Mouse (Mus musculus): ENCODE results near the gene Papln.

The Papln gene

DNA sequence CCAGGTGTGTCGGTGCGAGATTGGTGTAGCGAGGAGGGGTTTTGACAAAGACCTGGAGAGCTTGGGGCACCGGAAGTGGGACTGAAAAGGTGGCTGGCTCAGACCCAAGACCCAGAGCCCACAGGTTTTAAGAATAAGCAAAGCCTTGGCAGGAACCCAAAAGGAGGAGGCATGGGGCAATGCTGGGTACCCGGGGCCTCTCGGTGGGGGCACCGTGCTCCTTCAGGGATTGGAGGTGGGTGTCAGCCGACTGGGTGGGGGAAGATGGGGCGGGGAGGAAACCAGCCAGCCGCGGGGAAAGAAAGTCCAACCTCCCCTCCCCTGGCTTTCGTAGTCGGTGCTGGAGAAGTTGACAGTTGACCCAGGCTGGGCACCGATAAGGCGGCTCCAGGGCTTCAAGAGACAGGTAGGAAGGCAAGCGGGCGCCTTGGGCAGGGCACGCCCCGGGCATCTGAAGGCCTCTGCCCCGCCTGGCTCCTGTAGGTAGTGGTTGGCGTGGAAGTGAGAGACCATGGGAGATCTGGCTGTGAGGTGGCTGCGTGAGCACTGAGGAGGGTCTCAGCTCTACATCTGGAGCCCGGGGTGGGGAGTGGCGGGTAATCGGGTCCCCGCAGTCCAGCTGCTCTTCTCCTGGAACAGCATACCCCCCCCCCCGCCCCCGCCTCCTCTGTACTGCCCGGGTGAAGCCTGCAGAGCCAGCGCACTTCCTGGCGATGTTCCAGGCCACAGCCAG, at the start of gene Papln:
Papln (plus strand) TSS at position 324 of the 733 bp plus-strand sequence.
- no peak for DNase-seq (ENCODE audit: low spot score)

DNA sequence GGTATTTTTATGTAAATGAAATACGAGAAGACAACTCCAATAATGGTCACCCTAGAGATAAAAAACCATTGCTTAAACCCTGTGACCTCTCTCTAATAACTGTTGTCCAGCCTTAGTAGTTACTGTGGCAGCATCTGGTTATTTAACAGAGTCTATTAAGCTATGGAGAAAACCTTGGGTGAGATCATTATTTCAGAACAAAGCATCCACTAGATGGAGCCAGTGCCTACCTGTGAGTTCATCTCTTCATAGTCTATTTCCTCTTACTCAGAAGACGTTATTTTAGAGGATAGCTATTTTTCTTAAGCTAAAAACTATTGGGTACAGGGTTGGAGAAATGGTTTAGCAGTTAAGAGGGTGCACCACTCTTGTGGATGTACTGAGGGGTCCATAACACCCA, 49.7 kb upstream of the Papln start:
- peak; percentile 77 for DNase-seq (ENCODE audit: low spot score)

DNA sequence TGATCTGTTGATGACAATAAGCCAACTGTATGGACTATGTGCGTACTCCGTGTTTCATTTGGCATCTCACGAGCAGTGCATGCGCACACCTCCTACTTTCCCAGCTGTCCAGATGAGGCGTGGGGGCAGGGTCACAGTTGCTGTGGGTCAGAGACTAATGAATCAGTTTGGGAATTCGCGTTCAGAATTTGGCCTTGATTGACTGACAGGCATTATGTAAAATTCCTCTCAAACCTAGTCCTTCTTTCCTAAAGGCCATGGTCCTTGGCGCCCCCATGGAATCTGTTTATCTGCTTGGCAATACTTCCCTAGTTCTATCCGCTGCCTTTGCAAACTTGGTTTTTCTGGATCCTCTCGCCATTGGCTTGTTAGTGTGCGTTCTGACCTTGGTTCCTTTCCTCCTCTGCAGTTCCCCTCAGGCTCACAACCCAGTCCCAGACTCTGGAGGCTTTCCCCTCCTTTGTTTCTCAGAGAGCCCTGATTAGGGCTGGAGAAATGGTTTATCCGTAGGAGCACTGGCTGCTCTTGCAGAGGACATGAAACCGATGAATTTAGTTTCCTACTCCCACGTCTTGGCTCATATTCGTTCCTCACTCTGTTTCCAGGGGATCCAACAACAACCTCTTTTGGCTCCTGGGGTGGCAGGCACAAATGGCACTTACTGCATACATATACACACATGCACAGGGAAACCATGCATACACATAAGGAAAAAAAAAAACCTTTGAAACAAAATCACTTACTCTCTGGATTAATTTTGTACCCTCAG, 46.8 kb upstream of the Papln start:
- DNase-seq (ENCODE audit: low spot score) = peak; percentile 32

DNA sequence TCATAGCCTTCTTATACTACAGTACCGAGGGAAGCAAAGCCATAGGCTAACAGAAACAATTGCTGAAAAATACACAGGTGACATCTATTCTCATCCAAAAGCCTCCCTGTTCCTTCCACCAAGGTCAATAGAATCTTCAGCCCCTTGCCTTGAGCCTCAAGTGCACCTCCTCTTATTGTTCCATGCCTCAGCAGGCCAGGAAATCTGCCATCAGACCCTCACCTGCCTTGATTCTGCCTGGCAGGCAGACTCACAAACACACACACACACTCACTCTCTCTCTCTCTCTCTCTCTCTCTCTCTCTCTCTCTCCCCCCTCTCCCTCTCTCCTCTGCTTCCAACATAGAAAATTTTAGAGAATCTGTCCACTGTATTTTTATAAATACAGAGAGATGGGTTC, 44.0 kb upstream of the Papln start:
- no peak for DNase-seq (ENCODE audit: low spot score)

DNA sequence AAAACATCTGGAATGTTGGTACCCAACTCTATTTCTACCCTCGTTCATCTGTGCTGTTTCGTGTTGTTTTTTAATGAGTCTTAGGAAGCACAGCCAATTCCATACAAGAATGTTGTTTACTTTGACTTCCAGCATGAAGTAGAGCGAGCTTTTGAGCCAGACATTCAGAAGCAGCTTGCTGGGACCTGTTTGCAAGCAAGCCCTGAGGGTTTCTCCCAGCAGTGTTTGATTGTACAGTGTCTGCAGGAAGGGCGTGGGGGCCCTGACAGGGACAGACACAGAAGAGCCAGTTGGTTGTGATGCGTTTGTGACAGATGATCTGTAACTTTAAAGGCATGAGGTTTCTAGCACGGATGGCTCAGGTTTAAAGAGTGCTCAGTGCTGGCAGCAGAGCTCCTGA, 42.2 kb upstream of the Papln start:
- no peak for DNase-seq (ENCODE audit: low spot score)

DNA sequence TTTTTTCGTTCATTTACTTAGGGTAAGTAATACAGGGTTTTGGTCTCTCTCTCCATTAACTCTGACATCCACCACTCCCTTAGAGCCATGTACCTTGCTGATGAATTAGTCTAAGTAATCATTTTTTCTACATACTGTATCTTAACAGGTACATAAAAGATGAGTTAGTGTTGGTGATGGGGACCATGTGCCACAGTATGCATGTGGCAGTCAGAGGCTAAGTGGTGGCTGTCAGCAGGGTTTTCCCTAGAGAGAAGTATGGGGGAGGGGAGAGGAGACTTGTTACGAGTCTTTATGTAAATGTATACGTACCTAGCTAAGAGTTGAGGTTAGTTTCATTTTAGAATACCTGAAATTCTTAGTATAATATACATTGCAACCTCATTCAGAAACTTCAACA, 40.4 kb upstream of the Papln start:
- no peak for DNase-seq (ENCODE audit: low spot score)

DNA sequence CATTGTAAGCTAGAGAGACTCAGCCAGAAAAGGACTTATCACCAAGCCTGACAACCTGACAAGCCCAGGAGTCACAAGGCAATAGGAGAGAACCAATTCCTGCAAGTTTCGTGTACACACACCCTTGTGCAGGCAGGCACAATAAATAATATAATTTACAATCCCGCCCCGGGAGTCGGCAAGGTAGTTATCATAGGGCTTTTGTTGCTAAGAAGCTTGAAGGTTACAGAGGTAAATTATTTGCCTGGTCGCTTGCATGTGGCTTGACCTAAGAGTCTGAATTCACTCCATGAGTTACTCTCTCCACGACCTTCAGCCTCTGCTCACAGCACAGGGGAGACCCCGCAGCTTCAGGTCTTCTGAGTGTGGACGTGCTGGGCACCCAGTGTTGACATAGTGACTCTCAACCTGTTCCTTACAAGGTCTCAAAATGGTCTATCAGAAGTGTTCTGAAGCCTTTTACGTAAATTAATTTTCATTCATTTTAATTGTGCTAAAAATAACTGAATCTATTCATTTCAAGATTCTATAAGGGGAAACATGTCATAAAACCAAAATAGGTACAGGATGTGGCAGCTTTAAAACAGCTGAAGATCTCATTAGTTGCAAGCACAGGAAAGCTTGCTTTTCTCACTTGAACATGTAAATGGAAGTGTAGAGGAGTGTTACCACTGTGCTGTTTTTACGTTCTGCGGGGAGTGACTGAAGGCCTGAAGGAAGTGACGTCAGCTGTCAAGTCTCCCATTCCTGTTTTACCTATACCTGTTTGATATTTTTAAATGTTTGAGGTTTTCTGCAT, 36.7 kb upstream of the Papln start:
- DNase-seq (ENCODE audit: low spot score) = no peak

DNA sequence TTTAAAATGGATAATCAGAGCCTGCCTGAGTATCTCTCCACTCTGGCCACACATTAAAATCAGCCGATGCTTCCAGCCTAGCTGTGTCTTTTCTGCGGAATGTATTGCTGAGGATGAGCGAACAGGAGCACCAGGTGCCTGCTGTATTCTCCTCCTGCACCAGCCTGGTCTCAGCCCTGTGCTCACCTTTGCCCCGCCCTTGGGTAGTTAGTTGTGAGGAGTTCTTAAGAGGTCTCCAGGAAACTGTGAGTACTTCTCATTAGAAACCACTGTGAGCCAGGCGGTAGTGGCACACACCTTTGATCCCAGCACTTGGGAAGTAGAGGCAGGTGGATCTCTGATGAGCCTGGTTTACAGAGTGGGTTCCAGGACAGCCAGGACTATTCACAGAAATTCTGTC, 31.2 kb upstream of the Papln start:
- DNase-seq (ENCODE audit: low spot score) = no peak

DNA sequence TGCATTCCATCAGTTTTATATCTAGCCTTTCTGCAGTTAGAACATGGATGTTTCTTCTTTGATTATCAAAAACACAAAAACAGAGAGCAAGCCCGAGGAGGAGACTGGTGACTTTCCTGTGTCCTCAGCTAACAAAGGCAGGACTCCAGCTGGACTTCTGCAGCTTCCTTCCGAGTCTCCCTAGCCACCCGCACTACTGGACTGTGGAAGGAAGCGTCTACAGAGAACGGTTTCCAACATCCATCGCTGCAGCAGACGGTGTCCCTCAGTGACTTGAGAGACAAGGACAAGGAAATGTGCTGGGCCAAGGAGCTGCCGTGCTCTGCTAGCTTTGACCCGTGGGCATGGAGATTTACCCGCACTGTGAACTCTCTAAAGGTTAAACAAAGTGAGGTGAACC, 29.4 kb upstream of the Papln start:
- DNase-seq (ENCODE audit: low spot score) = no peak

DNA sequence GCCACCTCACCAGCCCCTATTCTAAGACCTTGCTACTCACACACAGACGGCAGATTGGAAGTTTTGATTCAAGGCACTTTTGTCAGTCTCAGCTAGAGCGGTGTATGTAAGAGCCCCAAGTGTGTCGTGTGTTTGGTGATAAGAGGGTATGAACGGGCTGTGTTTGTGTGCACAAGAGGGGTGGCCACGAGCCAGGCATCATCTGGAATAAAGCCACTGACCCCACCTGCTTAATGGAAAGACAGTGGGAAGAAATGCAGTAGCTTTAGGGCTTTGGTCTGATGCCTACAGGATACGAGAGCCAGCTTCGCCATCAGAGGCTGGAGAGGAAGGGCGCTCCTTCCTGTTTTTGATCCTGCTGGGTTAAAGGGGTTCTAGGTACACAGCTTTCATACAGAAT, 27.2 kb upstream of the Papln start:
- DNase-seq (ENCODE audit: low spot score) = no peak

DNA sequence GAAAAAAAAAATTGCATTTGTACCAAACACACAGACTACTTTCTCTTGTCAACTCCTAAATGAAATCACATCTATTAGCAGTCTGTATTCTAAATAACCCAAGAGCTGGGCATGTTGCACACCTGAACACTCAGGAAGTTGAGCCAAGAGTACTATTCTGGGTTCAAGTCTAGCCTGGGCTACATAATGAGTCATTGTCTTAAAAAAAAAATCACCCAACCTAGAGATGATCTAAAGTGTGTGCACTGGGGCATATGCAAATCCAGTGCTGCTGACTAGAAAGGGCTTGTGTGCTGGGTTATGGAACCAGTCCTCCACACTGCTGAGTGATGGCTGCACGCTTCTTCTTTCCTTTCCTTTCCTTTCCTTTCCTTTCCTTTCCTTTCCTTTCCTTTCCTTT, 24.8 kb upstream of the Papln start:
- DNase-seq (ENCODE audit: low spot score) = no peak

DNA sequence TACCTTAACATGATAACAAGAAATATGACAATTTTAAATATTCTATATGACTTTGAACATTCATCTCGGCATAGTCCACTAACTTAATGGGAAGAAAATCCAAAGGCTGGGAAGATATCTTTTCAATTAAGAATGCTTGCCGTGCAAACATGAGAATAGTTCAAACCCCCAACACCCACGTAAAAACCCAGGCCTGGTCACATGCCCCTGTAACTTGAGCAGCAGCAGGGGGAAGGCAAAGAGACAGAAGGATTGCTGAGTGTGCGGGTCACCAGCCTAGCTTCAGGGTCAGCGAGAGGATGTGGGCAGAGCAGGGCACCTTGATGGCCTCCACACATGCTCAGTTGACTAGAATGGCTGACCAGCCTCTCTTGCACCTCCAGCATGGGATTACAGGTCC, 21.7 kb upstream of the Papln start:
- DNase-seq (ENCODE audit: low spot score) = no peak

DNA sequence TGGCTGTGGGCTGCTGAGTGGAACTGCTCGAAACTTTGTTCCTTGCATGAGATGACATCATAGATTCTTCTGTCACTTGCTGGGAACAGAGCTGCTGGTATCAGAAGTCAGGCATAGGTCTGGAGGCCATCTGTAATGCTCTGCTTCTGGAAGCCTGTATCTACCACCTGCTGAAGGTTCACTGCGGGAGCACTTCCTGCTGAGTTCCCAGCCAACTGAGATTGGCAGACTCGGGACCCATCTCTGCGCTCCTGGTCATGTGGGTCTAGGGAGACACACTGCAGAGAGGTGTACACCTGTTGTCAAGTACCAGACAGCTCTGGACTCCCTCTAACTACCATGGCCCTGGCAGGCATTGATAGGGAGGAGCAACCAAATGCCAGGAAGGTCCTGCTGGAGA, 20.6 kb upstream of the Papln start:
- no peak for DNase-seq (ENCODE audit: low spot score)

DNA sequence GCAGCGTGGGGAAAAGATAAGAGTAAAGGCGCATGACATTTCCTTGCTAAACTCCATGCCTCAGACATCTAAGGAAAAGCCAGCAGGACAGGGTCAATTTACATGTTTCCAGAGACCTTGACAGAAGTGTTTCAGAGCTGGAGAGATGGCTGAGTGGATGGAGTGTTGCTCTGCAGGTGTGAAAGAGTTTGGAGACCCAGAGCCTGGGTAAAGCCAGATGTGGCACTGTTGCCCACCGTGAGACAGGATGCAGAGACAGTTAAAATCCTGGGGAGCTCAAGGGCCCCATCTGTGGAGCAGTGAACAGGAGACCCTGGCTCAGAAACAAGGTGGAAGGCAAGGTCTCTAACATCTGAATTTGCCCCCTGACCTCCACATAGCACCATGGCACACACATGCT, 19.7 kb upstream of the Papln start:
- DNase-seq (ENCODE audit: low spot score) = no peak

DNA sequence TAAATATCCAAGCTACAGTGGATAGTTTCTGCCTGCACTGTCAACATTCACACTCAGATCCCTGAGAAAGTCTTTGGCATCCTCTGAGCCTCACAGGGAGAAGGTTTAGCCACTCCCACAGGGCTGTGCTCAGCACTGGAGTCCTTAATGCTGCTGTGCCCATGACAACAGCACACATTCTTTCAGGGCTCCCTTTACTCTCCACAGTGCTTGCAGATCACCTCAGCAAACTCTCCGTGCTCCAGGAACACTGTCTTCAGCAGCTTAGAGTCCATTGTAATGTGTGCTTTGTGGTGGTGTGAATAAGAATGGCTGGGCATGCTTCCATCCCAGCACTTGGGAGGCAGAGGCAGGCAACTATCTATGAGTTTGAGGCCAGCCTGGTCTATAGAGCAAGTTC, 14.2 kb upstream of the Papln start:
- no peak for DNase-seq (ENCODE audit: low spot score)

DNA sequence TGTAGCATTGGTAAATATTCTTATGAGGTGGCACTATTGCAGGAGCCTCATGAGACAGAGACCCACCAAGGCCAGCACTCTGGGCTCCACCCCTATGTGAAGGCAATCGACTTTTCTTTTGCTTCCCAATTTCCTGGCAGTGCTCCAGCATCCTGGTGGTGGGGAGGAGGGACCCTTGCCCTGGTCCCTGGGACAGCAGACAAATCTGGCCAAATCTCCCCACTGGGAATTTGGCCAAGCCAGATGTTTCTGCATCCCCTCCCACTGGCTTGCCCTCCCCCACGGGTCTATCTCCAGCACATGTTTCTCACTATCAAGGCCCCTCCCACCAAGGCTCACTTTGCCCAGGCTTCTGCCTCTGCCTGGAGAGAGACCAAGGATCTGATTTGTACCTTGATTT, 10.9 kb upstream of the Papln start:
- no peak for DNase-seq (ENCODE audit: low spot score)

DNA sequence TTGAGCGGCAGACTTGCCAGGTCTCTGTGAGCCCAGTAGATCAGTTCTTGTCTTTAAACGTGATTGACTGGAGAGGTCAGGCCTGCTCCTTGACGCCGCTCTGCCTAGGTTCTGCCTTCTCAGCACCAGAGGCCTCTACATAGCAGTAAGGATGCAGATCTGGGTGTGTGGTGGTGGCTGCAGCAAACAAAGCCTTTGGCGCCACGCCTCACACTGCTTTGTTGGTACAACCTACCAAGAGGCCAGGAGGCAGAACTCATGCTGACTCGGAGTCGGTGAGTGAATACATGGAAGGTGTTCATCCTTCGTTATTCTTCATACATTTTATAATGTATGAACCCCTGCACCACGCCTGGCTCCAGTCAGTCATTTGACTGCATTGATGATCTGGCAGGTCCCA, 4.7 kb upstream of the Papln start:
- no peak for DNase-seq (ENCODE audit: low spot score)

DNA sequence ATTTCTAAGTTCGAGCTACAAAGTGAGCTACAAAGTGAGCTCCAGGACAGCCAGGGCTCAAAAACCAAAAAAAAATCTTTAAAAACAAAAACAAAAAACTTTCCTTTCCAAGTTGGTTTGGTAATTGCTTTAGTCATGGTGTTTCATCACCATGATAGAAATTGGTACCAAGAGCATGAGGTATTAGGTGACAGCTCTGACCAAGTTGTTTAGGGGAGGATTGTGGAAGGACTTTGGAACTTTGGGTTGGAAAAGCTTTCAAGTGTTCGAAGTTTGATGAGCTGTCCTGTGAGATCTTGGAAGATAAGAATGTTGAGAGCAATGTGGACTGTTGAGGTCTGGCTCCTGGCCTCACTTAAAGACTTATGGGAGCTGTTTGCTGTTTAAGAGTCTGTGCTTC, 3.2 kb upstream of the Papln start:
- DNase-seq (ENCODE audit: low spot score) = no peak

DNA sequence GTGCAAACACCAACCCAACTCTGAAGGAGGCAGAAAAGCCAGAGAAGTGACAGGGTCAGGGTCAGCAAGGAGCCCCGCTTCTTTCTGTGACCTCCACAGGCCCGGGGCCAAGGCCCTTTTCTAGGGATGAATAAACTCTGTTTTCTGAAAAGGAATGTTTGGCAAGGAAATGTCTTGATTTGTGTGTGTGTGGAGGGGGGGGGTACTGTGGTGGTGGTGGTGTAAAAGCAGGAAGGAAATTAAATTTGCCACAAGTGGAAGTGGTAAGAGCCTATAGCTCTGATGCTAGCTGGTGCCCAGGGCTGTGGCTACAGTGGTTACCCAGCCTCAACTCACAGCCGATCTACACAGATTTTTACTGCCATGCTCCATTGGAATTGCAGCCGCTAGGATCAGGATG, 728 bp upstream of the Papln start:
- DNase-seq (ENCODE audit: low spot score) = no peak

DNA sequence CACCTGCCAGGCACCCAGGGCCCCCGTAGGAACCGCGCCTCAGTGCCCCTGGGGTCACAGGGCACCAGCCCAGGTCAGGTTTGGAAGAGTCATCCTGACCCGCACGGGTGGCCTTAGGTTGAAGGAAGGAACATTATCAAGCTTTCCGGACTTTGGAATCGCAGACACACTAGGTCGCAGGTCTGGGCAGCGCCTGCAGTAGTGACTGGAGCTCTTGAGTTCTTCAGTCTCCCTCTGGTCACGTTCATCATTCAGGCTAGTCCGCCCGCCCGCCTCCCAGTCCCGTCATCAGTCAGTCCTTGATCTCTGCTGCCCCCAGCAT, 571 bp downstream of the Papln start:
- no peak for DNase-seq (ENCODE audit: low spot score)

DNA sequence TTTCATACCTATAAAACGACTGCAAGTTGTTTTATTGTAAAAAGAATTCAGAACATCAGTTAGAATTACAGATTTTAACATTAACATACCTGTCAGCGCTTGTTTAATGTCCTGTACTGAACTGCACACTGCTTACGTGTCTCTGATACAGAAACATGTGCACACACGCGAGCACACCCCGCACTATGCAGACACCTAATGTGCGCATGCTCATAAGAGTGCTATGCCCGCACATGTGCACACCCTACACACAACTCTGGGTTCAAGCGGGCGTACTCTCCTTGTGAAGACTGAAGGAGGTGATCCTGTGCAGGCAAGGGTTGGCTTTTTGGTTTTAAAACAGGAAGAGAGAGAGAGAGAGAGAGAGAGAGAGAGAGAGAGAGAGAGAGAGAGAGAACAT, 1.1 kb downstream of the Papln start:
- no peak for DNase-seq (ENCODE audit: low spot score)

DNA sequence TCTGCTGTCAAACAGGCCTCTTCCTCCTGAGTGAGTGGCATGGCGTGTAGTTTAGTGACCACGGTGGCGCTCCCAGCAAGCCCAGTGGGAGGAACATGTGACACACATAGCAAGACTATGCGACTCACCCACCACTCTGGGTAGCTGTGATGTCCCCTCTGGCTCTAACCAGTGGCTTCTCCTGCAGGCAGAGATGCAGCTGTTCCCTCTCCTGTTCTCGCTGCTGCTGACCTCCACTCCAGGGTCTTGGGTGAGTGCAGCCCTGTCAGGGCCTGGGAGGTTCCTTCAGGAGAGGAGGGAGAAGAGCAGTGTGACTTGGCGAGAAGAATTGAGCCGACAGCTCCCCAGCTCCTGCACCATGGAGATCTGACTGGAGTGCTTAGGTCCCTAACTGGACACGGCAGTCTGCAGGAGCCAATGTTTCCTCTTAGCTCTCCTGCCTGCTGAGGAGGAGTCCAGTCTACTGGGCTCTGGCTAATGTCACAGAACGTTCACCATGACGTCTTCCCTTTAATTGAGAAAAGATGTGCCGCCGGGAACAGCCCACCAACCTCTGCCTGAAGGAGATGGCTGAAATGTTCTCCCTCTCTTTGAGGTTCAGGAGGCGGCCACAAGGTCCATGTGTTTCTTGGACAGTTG, 2.6 kb downstream of the Papln start:
- DNase-seq (ENCODE audit: low spot score) = no peak

DNA sequence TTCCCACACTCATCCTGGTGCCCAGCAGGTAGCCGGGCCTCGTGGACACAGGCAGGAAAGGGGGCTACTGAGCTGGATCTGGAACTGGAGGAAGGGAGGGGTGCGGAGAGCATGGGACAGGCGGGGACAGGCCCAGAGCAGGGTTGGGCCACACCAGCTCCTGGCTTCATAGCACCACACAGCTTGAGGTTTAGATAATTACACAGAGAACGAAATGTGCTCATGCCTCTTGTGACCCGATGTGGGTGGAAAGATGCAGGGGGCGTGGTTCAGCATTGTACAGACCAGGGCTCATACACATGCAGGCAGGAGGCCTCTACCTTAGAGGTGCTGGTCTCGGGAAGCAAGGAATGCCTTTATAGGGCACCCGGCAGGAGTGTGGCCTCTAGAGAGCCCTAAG, 4.4 kb downstream of the Papln start:
- no peak for DNase-seq (ENCODE audit: low spot score)
